Mouse (Mus musculus) heart, adult 2 months (tissue): ENCODE results near the gene Naglu. TPM values are rescaled to one million over a fixed set of nuclear protein-coding genes. Genes with fewer than 3 reads are reported as not detected.

Experiments
- DNase-seq, 2 experiments: peaks; one replicate each; pipeline ENCODE4 v3.0.0; 2021
- H3K27ac ChIP-seq: fragments of 200-600 bp; 2 replicates; pipeline ENCODE4 v1.8.1; 2022
- H3K27me3 ChIP-seq: fragments of 200-500 bp; 2 replicates; pipeline ENCODE4 v1.6.1; 2012; ENCODE audit warnings: mild to moderate bottlenecking, low read length, inconsistent platforms, mixed read lengths; ENCODE audit not compliant: control insufficient read depth, insufficient read depth
- H3K36me3 ChIP-seq: fragments of 200-500 bp; 2 replicates; pipeline ENCODE4 v1.6.1; 2012; ENCODE audit warnings: low read length, inconsistent platforms; ENCODE audit not compliant: control insufficient read depth, insufficient read depth
- H3K4me1 ChIP-seq: fragments of 200-500 bp; 2 replicates; pipeline ENCODE4 v1.6.1; 2011; ENCODE audit warnings: low read length; ENCODE audit not compliant: control insufficient read depth, insufficient read depth
- H3K4me3 ChIP-seq: fragments of 200-600 bp; 2 replicates; pipeline ENCODE4 v1.8.1; 2022
- H3K79me2 ChIP-seq: fragments of 200-500 bp; replicated peaks from 2 replicates; pipeline ENCODE4 v1.6.1; 2012; ENCODE audit warnings: mild to moderate bottlenecking, inconsistent platforms, low read length, moderate library complexity, mixed read lengths; ENCODE audit not compliant: control insufficient read depth, insufficient read depth
- H3K9ac ChIP-seq: fragments of 200-500 bp; 2 replicates; pipeline ENCODE4 v1.6.1; 2012; ENCODE audit warnings: low read depth, mild to moderate bottlenecking, control low read depth, inconsistent platforms, low read length, mixed read lengths
- CTCF ChIP-seq: fragments of 200-600 bp; IDR thresholded peaks from 2 replicates; pipeline ENCODE4 v1.8.1; 2022; ENCODE audit warnings: antibody characterized with exemption, mild to moderate bottlenecking, moderate library complexity
- EP300 ChIP-seq: fragments of 200-500 bp; IDR thresholded peaks from 2 replicates; pipeline ENCODE4 v1.6.1; 2011; ENCODE audit warnings: low read depth, low read length, control low read depth; ENCODE audit not compliant: insufficient read depth
- POLR2A ChIP-seq: fragments of 200-500 bp; IDR thresholded peaks from 2 replicates; pipeline ENCODE4 v1.6.1; 2011; ENCODE audit warnings: mild to moderate bottlenecking, low read depth, low read length, control low read depth; ENCODE audit not compliant: insufficient read depth
- WGBS: fragments of 180-500 bp; shearing (Covaris S2); methylation state at CpG from one replicate; pipeline ENCODE4 v1.1.7; 2018; 5-methylcytosine and 5-hydroxymethylcytosine counted together
- intact Hi-C: fragments of 180-260 bp; cut with DNase I; formaldehyde crosslinking; loops from one replicate; pipeline ENCODE4 v1.15.1; 2025
- polyA plus RNA-seq: library from polyadenylated mRNA; depleted of rRNA; stranded (reverse); fragments of >200 nt; gene quantifications from 2 replicates; pipeline ENCODE4 v1.2.3, GENCODE M21; 2012
- total RNA-seq, 2 experiments: library from RNA; stranded (reverse); gene quantifications; 2 replicates each; pipeline ENCODE4 v1.2.3; 2021

Gene Naglu
- total and polyA plus RNA-seq, 3 experiments: 7.4 to 14.3 (median 8.3) TPM

DNA sequence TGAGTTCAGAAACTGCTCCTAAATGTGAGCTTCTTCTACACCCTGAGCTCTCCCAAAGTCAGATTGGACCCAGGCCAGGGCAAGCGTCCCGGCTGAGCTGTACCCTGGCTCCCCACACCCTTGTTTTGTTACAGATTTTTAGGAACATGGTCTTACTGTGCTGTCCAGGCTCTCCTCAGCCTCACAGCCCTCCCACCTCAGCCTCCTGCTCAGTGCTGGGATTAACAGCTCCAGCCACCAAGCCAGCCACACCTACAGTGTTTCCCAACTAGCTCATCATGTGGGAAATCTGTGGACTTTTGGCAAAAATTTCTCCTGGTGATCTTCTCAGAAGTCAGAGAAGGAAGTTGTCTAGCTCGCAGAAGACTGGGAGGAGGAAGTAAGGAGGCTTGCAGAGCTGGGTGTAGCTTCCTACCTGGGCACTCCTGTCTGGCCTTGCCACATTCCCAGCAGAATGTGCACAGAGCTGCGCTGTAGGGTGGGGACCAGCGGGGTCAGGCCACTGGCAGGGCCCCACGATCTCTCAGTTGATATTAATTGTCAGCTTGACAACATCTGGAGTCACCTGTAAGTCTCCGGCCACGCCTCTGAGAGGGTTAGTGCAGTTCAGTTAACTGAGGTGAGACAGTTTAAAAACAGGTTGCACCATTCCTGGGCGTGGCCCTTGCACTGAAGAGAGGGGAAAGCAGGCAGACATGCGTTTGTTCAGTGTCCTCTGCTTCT lies 16.9 kb upstream of the Naglu start:
- no peak overlapping the region for H3K9ac ChIP-seq
- peaks cover 16% of the 10 kb centered on the region for H3K4me1 ChIP-seq
- H3K4me3 ChIP-seq: no peak overlapping the region
- intact Hi-C loops: no loop called here
- H3K36me3 ChIP-seq: no peaks in the 10 kb centered on the region
- no peak for TF ChIP-seq POLR2A
- TF ChIP-seq CTCF: no peak
- TF ChIP-seq EP300: no peak
- no peaks in the 10 kb centered on the region for H3K27me3 ChIP-seq
- no peaks in the 10 kb centered on the region for H3K79me2 ChIP-seq
- peak overlapping the region; percentile 58 for H3K27ac ChIP-seq
- DNase-seq: peak; percentile 73
- WGBS: 62% methylated on average over 10 of the region's 10 CpGs

DNA sequence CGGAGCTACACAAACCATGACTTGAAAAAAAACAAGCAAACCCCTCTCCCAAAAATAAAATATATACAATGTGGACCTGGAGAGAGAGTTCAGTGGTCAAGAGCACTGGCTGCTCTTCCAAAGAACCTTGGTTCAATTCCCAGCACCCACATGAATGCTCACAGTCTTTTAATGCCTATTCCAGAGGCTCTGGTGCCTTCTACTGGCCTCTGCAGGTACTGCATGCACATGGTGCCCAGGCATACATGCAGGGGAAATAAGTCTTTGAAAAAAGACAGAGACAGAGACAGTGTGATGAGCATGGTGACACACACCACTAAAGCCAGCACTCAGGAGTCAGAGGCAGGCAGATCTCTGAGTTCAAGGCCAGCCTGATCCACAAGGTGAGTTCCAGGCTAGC lies 15.8 kb upstream of the Naglu start:
- no peak overlapping the region; the same call in 1 of the 2 replicates for H3K27ac ChIP-seq
- H3K4me3 ChIP-seq: no peak overlapping the region
- peak in 1 of 2 experiments; percentile 31 for DNase-seq
- WGBS: 100% methylated on average over 1 of the region's 1 CpGs
- intact Hi-C loops: loop anchor here (2.0 kb wide), 1 partner anchor 13 kb away; no protein-coding TSS in a partner anchor
- no peaks in the 10 kb centered on the region for H3K79me2 ChIP-seq
- peaks cover 2% of the 10 kb centered on the region; the same call in 1 of the 2 replicates for H3K36me3 ChIP-seq
- TF ChIP-seq CTCF (peak; percentile 65), EP300 (no peak)
- H3K9ac ChIP-seq: no peak overlapping the region
- no peaks in the 10 kb centered on the region for H3K27me3 ChIP-seq
- H3K4me1 ChIP-seq: peaks cover 19% of the 10 kb centered on the region

DNA sequence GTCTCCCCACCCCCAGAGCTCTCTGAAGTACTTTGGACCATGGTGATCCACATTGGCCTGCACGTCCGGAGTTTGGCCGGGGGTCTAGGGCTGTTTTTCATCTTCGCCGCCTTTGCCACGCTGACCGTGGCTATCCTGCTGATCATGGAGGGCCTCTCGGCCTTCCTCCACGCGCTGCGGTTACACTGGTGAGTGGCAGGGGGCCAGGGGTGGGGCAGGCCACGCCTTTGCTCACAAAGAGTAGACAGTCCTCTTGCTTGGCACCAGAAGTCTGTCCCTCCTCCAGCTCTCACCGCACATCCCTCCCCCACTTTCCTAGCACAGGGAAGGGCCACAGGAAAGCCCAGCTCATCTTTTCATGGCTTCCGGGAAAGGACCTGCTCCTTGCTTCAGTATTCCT lies 14.4 kb upstream of the Naglu start:
- no peaks in the 10 kb centered on the region for H3K27me3 ChIP-seq
- no peaks in the 10 kb centered on the region for H3K79me2 ChIP-seq
- H3K36me3 ChIP-seq: peaks cover 10% of the 10 kb centered on the region; the same call in 1 of the 2 replicates
- no peak overlapping the region for H3K4me3 ChIP-seq
- peaks cover 29% of the 10 kb centered on the region for H3K4me1 ChIP-seq
- WGBS: 55% methylated on average over 14 of the region's 14 CpGs
- H3K27ac ChIP-seq: no peak overlapping the region
- intact Hi-C loops: loop anchor here (2.0 kb wide), 1 partner anchor 15 kb away; no protein-coding TSS in a partner anchor
- DNase-seq: peak in 1 of 2 experiments; percentile 23
- no peak overlapping the region for H3K9ac ChIP-seq
- no peak for TF ChIP-seq EP300
- no peak for TF ChIP-seq CTCF
- no peak for TF ChIP-seq POLR2A

DNA sequence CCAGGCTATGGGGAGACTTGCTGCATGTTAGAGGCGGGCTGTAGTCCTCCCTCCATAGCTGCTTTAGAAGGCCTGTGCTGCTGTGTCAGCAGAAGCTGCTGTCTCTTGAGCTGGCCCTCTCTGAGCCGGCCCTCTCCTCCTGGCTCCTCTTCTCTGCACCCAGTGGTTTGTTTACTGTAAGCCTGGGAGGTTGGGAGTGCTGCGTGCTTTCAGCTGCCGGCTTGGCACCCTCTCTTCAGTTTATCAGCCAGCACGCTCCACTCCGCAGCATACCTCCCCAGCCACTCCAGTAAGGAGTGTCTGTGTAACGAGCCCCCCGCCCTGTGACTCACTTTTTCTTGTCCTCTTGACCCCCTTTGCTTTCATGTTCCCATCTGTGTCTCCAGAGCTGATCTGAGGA lies 12.9 kb upstream of the Naglu start:
- Histone ChIP-seq H3K4me3 (no peak overlapping the region), H3K27ac (peak overlapping the region; percentile 66), H3K9ac (no peak overlapping the region), H3K4me1 (peaks cover 39% of the 10 kb centered on the region), H3K27me3 (no peaks in the 10 kb centered on the region), H3K79me2 (no peaks in the 10 kb centered on the region), H3K36me3 (peaks cover 12% of the 10 kb centered on the region; the same call in 1 of the 2 replicates)
- 31% methylated on average over 8 of the region's 8 CpGs for WGBS
- no peak for TF ChIP-seq CTCF
- TF ChIP-seq EP300: no peak
- no peak for TF ChIP-seq POLR2A
- intact Hi-C loops: loop anchor here (2.0 kb wide), 1 partner anchor 48 kb away; the partner anchor contains the start of gene Atp6v0a1
- DNase-seq: peak; percentile 61 to 78

DNA sequence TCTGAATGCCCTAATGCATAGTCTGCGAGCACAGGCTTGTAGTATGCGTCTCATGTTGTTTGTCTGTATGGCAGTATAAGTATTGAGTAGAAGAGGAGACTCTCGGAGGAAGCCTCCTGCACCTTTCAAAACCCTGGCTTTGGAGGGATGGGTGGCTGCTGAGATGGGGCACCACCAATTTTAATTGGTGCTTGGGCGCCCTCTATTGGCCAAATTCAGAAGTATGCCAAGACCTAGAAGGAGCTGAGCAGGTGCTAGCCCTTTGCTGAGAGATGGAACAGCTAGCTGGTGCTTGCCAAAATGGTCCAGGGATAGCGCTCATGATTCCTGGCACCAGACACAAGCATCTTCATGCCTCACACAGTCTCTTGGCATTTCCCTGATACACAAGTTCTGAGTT lies 12.0 kb upstream of the Naglu start:
- peak; percentile 90 for TF ChIP-seq CTCF
- peak; percentile 80 for TF ChIP-seq EP300
- TF ChIP-seq POLR2A: no peak
- intact Hi-C loops: loop anchor here (1.0 to 2.0 kb wide), 3 partner anchors 49 to 165 kb away; partner anchors contain the start of gene Atp6v0a1
- 25% methylated on average over 5 of the region's 5 CpGs for WGBS
- H3K79me2 ChIP-seq: no peaks in the 10 kb centered on the region
- DNase-seq: peak; percentile 86 to 87
- H3K4me3 ChIP-seq: no peak overlapping the region
- H3K27ac ChIP-seq: peak overlapping the region; percentile 92
- H3K4me1 ChIP-seq: peaks cover 44% of the 10 kb centered on the region
- H3K9ac ChIP-seq: no peak overlapping the region
- H3K36me3 ChIP-seq: peaks cover 13% of the 10 kb centered on the region; the same call in 1 of the 2 replicates
- no peaks in the 10 kb centered on the region for H3K27me3 ChIP-seq

DNA sequence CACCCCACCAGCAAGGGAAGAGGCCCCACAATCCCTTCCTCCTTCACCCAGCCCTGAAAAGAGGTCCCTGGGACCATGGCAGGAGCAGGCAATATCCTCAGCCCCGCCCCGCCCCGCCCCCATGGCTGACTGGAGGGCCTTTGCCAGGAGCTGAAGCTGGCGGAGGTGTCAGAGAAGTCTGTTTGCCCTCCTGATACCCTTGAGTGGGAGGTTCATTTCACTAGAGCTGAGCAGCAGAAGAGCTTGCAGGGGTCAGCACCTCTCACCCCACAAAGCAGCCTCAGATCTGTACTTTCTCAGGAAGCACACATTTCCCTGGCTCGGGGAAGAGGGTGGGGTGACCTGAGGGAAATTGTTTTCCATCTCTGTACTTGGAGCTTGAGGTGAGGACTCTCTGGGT lies 11.1 kb upstream of the Naglu start:
- peak overlapping the region; percentile 41; the same call in 1 of the 2 replicates for H3K9ac ChIP-seq
- H3K79me2 ChIP-seq: no peaks in the 10 kb centered on the region
- TF ChIP-seq EP300 (peak; percentile 97), CTCF (no peak), POLR2A (peak; percentile 58)
- WGBS: 21% methylated on average over 5 of the region's 5 CpGs
- peak overlapping the region; percentile 92 for H3K27ac ChIP-seq
- intact Hi-C loops: loop anchor here (1.0 to 2.0 kb wide), 2 partner anchors 75 to 166 kb away; no protein-coding TSS in a partner anchor
- peaks cover 46% of the 10 kb centered on the region for H3K4me1 ChIP-seq
- 0 out of 2 replicates have a peak overlapping the region, but pooled peaks have one; percentile 12 for H3K4me3 ChIP-seq
- H3K36me3 ChIP-seq: peaks cover 15% of the 10 kb centered on the region; the same call in 1 of the 2 replicates
- no peaks in the 10 kb centered on the region for H3K27me3 ChIP-seq
- DNase-seq: peak; percentile 64 to 75
